Mouse (Mus musculus): Measurements from ENCODE around the gene Sh2d1a. TPM values are rescaled to one million over a fixed set of nuclear protein-coding genes. Genes with fewer than 3 reads are reported as not detected.
A peak's percentile ranks its signal among the peaks of the same experiment; 100 is the strongest.

Gene Sh2d1a
- not detected in 2 replicates for polyA plus RNA-seq (2016; fragmentation: Nextera tagmentation; extraction: Ambion mirVana)

DNA sequence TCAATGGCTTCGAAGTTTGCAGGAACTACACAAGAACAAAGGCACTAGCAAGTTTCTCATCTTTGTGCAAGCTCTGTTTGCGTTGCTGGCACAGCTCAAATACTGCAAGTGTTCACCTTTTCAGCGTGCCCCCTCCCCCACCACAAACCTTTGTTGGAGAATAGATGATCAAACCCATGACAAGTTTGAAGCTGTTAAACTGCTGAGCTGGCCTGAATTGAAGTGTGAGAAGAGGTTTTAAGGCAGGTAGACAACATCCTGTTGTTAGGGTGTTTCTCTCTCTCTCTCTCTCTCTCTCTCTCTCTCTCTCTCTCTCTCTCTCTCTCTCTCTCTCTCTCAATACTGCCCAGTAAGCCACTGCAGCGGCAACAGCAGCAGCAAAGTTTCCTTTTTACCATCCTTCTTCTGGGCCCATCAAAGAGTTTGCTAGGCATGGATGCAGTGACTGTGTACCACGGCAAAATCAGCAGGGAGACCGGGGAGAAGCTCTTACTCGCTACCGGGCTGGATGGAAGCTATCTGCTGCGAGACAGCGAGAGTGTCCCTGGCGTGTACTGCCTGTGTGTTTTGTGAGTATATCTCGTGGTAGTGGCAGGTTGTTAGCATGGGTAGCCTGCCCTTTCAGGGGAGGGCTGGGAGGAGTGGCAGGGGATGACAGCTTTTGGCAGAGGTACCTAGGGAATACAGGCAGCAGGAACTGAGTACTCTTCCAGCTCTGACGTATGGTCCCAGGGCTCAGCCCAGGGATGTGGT, at the start of gene Sh2d1a:
Sh2d1a (plus strand) TSS at position 163 of the 753 bp plus-strand sequence.
- Histone ChIP-seq H3K36me3 (no peaks in the 10 kb centered on the region), H3K4me1 (no peaks in the 10 kb centered on the region), H3K27me3 (ENCODE audit: insufficient read depth, poor library complexity, severe bottlenecking) (no peaks in the 10 kb centered on the region), H3K27ac (no peak within 1 kb of the TSS), H3K4me3 (no peak within 1 kb of the TSS), H3K9me3 (no peaks in the 10 kb centered on the region)
- 75% methylated on average over 13 of the region's 13 CpGs for WGBS
- DNase-seq (ENCODE audit: low spot score): no peak

DNA sequence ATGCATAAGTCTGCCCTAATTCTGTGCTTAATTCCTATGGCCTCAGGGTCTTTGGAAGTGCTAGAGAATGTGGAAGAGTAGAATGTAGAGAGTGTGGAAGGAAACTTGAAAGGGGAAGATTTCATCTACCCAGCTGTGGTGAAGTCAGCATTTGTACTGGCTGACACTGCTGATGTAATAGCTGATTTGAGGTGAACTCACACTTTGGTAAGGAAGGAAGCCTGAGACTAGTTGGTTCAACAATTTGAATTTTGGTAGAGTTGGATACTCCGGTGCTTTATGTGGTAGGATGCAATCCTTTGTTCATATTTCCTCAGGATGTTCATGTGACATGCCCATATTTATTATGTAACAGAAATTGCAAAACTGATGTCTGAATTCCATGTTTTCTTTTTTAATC, 49.3 kb upstream of the Sh2d1a start:
- DNase-seq (ENCODE audit: low spot score): no peak
- Histone ChIP-seq H3K4me3 (no peak overlapping the region), H3K4me1 (no peaks in the 10 kb centered on the region), H3K36me3 (no peaks in the 10 kb centered on the region), H3K9me3 (no peaks in the 10 kb centered on the region), H3K27ac (no peak overlapping the region), H3K27me3 (ENCODE audit: insufficient read depth, poor library complexity, severe bottlenecking) (no peaks in the 10 kb centered on the region)
- WGBS: 76% methylated on average over 1 of the region's 1 CpGs

DNA sequence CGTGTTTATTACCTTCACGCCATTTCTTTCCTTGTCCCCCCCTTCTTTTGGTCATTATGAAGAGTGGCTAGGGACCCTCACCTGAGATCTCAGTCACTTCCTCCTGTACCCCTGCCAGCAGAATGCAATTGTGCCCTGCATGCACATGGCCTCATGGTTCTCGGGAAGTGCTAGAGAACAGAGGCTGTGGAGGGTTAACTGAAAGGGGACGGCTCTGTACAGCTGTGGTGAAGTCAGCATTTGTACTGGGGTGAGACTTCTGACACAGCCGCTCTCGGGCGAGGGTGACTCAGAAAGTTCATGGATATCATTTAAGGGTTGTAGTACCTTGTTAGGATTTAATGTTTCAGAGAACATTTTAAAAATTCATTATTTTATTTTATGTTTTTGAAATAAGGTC, 47.7 kb upstream of the Sh2d1a start:
- DNase-seq (ENCODE audit: low spot score): no peak

DNA sequence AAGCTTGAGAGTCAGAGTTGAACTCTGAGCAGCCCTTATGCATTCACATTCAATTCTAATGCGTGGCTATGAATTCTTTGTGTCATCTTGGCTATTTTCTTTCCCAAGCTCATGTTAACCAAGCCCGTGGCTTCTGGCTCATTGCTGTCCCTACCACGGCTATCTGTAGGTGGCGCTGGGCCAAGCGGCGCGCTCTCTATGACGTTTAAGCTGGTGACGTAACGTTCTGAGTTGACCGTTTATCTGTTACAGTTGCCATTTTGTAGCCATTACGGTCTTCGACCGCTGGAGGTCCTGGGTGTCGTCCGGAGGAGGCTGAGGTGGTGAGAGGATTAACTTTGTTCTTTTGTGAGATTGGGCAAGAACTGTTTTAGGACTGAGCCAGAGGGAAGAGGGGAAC, 12.8 kb upstream of the Sh2d1a start, which contains the start of gene Tex13c2:
Tex13c2 (plus strand) TSS at position 246 of the 400 bp plus-strand sequence.
- DNase-seq (ENCODE audit: low spot score): no peak
- WGBS: 80% methylated on average over 16 of the region's 16 CpGs
- no peak within 1 kb of the TSS for H3K27ac ChIP-seq
- H3K27me3 ChIP-seq (ENCODE audit: insufficient read depth, poor library complexity, severe bottlenecking): no peaks in the 10 kb centered on the region
- no peaks in the 10 kb centered on the region for H3K4me1 ChIP-seq
- H3K36me3 ChIP-seq: no peaks in the 10 kb centered on the region
- no peaks in the 10 kb centered on the region for H3K9me3 ChIP-seq
- H3K4me3 ChIP-seq: no peak within 1 kb of the TSS

More for the DNA sequence above, 47.7 kb upstream of the Sh2d1a start:
- 73% methylated on average over 7 of the region's 7 CpGs for WGBS
- no peaks in the 10 kb centered on the region for H3K4me1 ChIP-seq
- H3K27me3 ChIP-seq (ENCODE audit: insufficient read depth, poor library complexity, severe bottlenecking): no peaks in the 10 kb centered on the region
- H3K27ac ChIP-seq: no peak overlapping the region
- H3K9me3 ChIP-seq: no peaks in the 10 kb centered on the region
- H3K4me3 ChIP-seq: no peak overlapping the region
- H3K36me3 ChIP-seq: no peaks in the 10 kb centered on the region

DNA sequence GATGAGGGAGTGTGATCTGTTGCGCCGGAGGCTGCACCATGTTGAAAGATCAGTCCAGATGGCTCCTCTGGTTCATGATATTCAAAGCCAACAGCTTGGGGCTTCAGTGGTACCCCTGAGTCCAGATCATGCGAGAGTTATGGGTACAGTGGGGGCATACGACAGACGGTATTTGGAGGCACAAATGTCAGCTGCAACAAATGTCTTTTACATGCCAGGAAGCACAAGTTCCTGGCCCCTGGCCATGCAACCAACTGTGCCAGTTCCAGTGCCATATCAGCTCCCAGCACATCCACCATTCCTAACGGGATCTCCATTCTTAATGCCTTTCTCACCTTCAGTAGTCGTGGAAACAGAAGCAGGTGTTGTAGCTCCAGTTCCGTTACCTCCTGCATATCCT, 11.9 kb upstream of the Sh2d1a start:
- DNase-seq (ENCODE audit: low spot score): no peak
- no peak overlapping the region for H3K4me3 ChIP-seq
- no peaks in the 10 kb centered on the region for H3K36me3 ChIP-seq
- no peaks in the 10 kb centered on the region for H3K9me3 ChIP-seq
- no peaks in the 10 kb centered on the region for H3K27me3 ChIP-seq (ENCODE audit: insufficient read depth, poor library complexity, severe bottlenecking)
- H3K27ac ChIP-seq: no peak overlapping the region
- H3K4me1 ChIP-seq: no peaks in the 10 kb centered on the region
- 88% methylated on average over 8 of the region's 8 CpGs for WGBS

DNA sequence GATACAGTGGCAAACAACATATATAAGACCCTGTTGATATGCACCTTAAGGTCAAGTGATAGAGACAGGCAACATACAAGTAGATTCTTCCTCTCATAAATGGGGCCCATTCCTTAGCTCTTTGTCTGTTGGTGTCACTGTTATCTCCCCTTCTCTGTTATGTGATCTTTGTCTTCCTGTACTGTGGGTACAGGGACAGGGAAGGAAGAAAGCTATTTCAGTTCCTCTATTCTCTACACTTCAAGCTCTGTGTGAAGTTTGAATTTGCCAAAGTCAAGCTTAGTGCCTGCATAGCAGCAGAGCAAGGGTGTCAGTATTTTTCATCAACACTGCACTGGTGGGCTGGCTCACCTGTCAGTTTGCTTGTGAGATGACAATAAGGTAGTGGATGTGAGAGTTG, 1.7 kb upstream of the Sh2d1a start:
- no peak for DNase-seq (ENCODE audit: low spot score)
- Histone ChIP-seq H3K9me3 (no peaks in the 10 kb centered on the region), H3K36me3 (no peaks in the 10 kb centered on the region), H3K27me3 (ENCODE audit: insufficient read depth, poor library complexity, severe bottlenecking) (no peaks in the 10 kb centered on the region), H3K4me3 (no peak overlapping the region), H3K27ac (no peak overlapping the region), H3K4me1 (no peaks in the 10 kb centered on the region)

DNA sequence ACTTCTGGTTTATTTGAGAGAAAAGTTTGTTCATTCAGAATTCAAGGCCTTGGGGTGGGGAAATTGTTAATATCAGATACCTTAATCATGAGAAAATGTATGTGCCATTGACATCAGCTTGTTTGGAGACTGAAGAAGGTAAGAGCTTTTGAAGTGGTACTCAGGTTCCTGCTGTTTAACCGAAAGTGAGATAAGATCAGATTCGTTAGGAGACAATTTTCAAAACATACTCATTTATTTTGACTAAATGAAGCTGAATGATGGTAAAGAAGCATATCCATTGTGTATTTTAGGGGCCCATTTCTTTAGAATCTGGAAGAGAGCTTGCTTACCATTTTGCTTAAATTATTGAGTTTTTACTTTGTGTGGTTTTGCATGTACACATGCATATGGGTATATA, 8.9 kb downstream of the Sh2d1a start:
- H3K4me3 ChIP-seq: no peak overlapping the region
- no peaks in the 10 kb centered on the region for H3K4me1 ChIP-seq
- H3K9me3 ChIP-seq: no peaks in the 10 kb centered on the region
- WGBS: 68% methylated on average over 2 of the region's 2 CpGs
- no peak for DNase-seq (ENCODE audit: low spot score)
- no peaks in the 10 kb centered on the region for H3K36me3 ChIP-seq
- no peaks in the 10 kb centered on the region for H3K27me3 ChIP-seq (ENCODE audit: insufficient read depth, poor library complexity, severe bottlenecking)
- no peak overlapping the region for H3K27ac ChIP-seq

DNA sequence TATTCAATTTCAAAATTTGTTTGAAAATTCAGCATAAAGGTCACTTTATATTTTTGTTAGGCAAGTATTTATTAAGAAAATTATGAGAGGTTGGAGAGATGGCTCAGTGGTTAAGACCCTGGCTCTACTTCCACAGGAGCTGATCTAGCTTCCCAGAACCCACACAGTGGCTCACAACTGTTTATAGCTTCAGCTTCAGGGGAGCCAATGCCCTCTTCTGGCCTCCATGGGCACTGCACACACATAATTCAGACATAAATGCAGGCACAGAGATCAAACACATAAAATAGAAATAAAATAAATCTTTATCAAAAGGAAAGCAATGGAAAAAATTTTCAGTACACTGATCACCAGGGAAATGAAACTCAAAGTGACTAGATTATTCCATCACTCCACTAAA, 10.3 kb downstream of the Sh2d1a start:
- no peaks in the 10 kb centered on the region for H3K27me3 ChIP-seq (ENCODE audit: insufficient read depth, poor library complexity, severe bottlenecking)
- no peak overlapping the region for H3K27ac ChIP-seq
- H3K4me3 ChIP-seq: no peak overlapping the region
- H3K9me3 ChIP-seq: no peaks in the 10 kb centered on the region
- no peaks in the 10 kb centered on the region for H3K36me3 ChIP-seq
- DNase-seq (ENCODE audit: low spot score): no peak
- no peaks in the 10 kb centered on the region for H3K4me1 ChIP-seq

DNA sequence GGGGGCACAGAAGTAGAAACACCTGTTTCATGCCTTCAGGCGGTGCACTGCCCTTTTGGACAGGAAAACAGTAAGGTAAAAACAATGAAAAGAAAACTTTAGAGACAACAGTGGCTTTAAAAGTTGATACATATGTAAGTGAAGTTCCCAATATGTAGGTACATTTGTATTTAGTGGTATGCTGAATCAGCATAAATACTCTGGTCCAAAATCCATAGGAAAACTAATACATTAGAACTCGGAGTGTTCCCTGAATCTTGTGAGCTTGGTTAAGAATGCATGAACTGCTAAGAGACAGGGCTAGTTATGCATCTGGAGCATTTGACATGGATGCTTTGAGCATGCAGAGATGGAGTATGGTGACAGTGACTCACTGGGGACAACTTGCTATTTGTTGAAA, 20.6 kb downstream of the Sh2d1a start:
- Histone ChIP-seq H3K4me1 (no peaks in the 10 kb centered on the region), H3K27me3 (ENCODE audit: insufficient read depth, poor library complexity, severe bottlenecking) (no peaks in the 10 kb centered on the region), H3K27ac (no peak overlapping the region), H3K9me3 (no peaks in the 10 kb centered on the region), H3K4me3 (no peak overlapping the region), H3K36me3 (no peaks in the 10 kb centered on the region)
- 90% methylated on average over 2 of the region's 2 CpGs for WGBS
- no peak for DNase-seq (ENCODE audit: low spot score)

DNA sequence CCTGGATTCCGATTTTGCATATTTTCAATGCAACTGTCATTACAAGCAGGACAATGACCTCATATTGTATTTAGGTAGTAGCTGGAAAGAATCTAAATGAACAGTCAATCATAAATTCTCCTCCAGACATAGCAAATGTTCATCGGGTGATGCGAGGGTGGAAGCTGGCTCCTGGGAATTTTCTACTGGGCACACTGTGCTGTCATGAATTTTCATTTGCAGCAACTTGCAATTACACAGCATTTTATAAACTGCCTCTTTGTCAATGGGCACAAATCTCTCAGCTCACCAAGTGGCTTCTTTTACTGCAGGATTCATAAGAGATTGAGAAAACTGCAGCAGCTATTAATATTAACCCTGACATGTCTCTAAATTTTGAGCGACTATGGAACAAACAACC, 28.4 kb downstream of the Sh2d1a start:
- Histone ChIP-seq H3K27me3 (ENCODE audit: insufficient read depth, poor library complexity, severe bottlenecking) (no peaks in the 10 kb centered on the region), H3K9me3 (no peaks in the 10 kb centered on the region), H3K4me3 (no peak overlapping the region), H3K36me3 (no peaks in the 10 kb centered on the region), H3K4me1 (no peaks in the 10 kb centered on the region), H3K27ac (no peak overlapping the region)
- WGBS: 82% methylated on average over 4 of the region's 4 CpGs
- DNase-seq (ENCODE audit: low spot score): no peak

DNA sequence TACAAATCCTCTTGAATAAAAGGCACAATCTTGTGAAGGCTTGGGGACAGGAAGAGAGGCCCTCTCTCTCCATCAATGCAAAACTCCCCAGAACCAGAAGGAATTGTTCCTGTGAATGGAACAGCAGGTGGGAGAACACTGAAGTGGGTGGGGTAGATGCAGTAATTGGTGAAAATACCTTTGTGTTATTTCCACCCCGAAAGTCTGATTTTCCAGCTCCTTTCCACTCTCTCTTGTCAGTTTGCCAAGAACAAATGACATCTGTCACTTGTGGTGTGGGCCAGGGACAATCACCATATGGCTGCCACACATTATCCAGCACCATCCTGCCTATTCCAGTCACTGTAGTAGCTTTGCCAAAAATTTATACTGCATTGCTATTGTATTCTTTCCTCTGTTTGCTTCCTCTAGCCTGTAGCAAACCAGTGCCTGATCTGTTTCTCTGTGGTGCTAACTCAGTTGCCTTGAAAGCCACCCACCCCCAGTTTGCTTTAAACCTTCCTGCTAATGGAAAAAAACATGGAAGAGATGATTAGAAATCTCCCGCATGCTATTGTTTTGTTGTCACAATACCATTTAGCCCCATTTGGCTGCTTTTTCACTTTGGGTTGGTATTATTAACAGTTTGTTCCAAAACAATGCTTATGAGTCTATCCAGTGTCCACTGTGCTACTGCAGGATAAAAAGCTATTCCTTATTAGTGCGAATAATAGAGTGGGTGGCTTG, 37.9 kb downstream of the Sh2d1a start:
- no peaks in the 10 kb centered on the region for H3K36me3 ChIP-seq
- DNase-seq (ENCODE audit: low spot score): no peak
- H3K4me1 ChIP-seq: no peaks in the 10 kb centered on the region
- H3K9me3 ChIP-seq: no peaks in the 10 kb centered on the region
- WGBS: 44% methylated on average over 3 of the region's 3 CpGs
- H3K27me3 ChIP-seq (ENCODE audit: insufficient read depth, poor library complexity, severe bottlenecking): no peaks in the 10 kb centered on the region
- H3K27ac ChIP-seq: no peak overlapping the region
- peak overlapping the region; percentile 15; the same call in 1 of the 2 replicates for H3K4me3 ChIP-seq

DNA sequence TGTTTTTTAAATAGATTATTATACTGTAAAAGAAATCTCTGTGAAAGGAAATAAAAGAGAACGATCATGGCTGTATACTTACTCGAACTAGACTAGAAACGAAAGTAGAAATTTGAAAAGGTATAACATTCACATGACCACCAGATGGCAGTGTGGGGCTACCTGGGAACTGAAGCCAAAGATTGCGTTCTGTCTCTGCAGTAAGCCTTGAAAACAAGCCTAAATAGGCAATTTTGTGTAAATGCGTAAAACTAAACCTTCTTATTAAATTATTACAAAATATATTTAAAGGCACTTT, 38.5 kb downstream of the Sh2d1a start:
- Histone ChIP-seq H3K4me3 (peak overlapping the region; percentile 15; the same call in 1 of the 2 replicates), H3K9me3 (no peaks in the 10 kb centered on the region), H3K27ac (no peak overlapping the region)

DNA sequence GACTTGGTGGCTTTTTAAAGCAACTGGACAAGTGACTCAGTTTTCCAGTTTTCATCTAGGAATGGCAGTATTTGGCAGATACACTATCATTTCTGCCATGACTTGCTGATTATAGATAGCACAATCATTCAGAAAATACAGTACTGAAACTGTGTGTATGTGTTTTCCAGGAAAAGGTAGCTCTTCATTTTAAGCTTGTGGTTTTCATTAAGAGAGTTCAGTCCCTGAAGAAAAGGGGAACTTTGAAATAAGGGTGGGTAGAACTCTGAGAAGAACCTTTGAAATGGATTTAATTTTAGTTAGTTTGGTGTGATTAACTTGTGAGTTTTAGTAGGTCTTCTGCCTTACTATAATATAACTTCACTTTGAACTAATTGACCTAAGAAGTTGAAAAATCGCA, 42.8 kb downstream of the Sh2d1a start:
- WGBS: 88% methylated on average over 1 of the region's 1 CpGs
- H3K9me3 ChIP-seq: no peaks in the 10 kb centered on the region

More for the DNA sequence above, 38.5 kb downstream of the Sh2d1a start:
- Histone ChIP-seq H3K4me1 (no peaks in the 10 kb centered on the region), H3K27me3 (ENCODE audit: insufficient read depth, poor library complexity, severe bottlenecking) (no peaks in the 10 kb centered on the region), H3K36me3 (no peaks in the 10 kb centered on the region)
- DNase-seq (ENCODE audit: low spot score): no peak
- WGBS: 53% methylated on average over 5 of the region's 5 CpGs

More for the DNA sequence above, 42.8 kb downstream of the Sh2d1a start:
- no peak for DNase-seq (ENCODE audit: low spot score)
- Histone ChIP-seq H3K27ac (no peak overlapping the region), H3K27me3 (ENCODE audit: insufficient read depth, poor library complexity, severe bottlenecking) (no peaks in the 10 kb centered on the region), H3K4me3 (no peak overlapping the region), H3K4me1 (no peaks in the 10 kb centered on the region), H3K36me3 (no peaks in the 10 kb centered on the region)

Measured in heart, embryonic 10.5 days (tissue).